Mouse (Mus musculus) heart, embryonic 16.5 days (tissue): ENCODE measurements around the gene Tor1b. TPM values are rescaled to one million over a fixed set of nuclear protein-coding genes. Genes with fewer than 3 reads are reported as not detected.
A peak's percentile ranks its signal among the peaks of the same experiment; 100 is the strongest.

Experiments
- ATAC-seq: fragments of 200-750 bp; cut with Nextera tagmentation; replicated peaks from 2 replicates; pipeline ENCODE4 v1.8.0; 2017; ENCODE audit warnings: moderate number of reproducible peaks; ENCODE audit not compliant: insufficient read depth, low FRiP score; ENCODE audit errors: extremely low read depth
- H3K27ac ChIP-seq: fragments of 300-500 bp; sonication (generic); 2 replicates; pipeline ENCODE4 v1.5.1; 2014; ENCODE audit warnings: mild to moderate bottlenecking, low read length, control low read depth, moderate library complexity
- H3K27me3 ChIP-seq: fragments of 300-500 bp; sonication (generic); 2 replicates; pipeline ENCODE4 v1.6.1; 2014; ENCODE audit warnings: low read length, mixed read lengths; ENCODE audit not compliant: control insufficient read depth, insufficient read depth
- H3K36me3 ChIP-seq: fragments of 300-500 bp; sonication (generic); 2 replicates; pipeline ENCODE4 v1.6.1; 2014; ENCODE audit not compliant: control insufficient read depth, insufficient read depth
- H3K4me1 ChIP-seq: fragments of 300-500 bp; sonication (generic); 2 replicates; pipeline ENCODE4 v1.6.1; 2014; ENCODE audit warnings: low read length, mixed read lengths; ENCODE audit not compliant: control insufficient read depth, insufficient read depth
- H3K4me2 ChIP-seq: fragments of 300-500 bp; sonication (generic); 2 replicates; pipeline ENCODE4 v1.6.1; 2014; ENCODE audit warnings: low read depth, mild to moderate bottlenecking, control low read depth, low read length
- H3K4me3 ChIP-seq: fragments of 300-500 bp; sonication (generic); 2 replicates; pipeline ENCODE4 v1.5.1; 2014; ENCODE audit warnings: mild to moderate bottlenecking, control low read depth, low read length
- H3K9ac ChIP-seq: fragments of 300-500 bp; sonication (generic); 2 replicates; pipeline ENCODE4 v1.6.1; 2014; ENCODE audit warnings: low read length, control low read depth
- H3K9me3 ChIP-seq: fragments of 300-500 bp; sonication (generic); replicated peaks from 2 replicates; pipeline ENCODE4 v1.6.1; 2016; ENCODE audit warnings: low read length; ENCODE audit not compliant: control insufficient read depth
- WGBS: fragments of 180-500 bp; shearing (Covaris S2); extraction: QIAGEN DNeasy Blood & Tissue Kit; methylation state at CpG from one replicate; pipeline ENCODE4 v1.1.7; 2014; 5-methylcytosine and 5-hydroxymethylcytosine counted together
- polyA plus RNA-seq: library from polyadenylated mRNA; unstranded; fragments of >200 nt; fragmentation: Nextera tagmentation; extraction: Ambion mirVana; gene quantifications from 2 replicates; pipeline ENCODE4 v1.2.1, GENCODE M21; 2015

Gene Tor1b
- polyA plus RNA-seq, 1 experiment from 2014 or later = 26.3 TPM

DNA sequence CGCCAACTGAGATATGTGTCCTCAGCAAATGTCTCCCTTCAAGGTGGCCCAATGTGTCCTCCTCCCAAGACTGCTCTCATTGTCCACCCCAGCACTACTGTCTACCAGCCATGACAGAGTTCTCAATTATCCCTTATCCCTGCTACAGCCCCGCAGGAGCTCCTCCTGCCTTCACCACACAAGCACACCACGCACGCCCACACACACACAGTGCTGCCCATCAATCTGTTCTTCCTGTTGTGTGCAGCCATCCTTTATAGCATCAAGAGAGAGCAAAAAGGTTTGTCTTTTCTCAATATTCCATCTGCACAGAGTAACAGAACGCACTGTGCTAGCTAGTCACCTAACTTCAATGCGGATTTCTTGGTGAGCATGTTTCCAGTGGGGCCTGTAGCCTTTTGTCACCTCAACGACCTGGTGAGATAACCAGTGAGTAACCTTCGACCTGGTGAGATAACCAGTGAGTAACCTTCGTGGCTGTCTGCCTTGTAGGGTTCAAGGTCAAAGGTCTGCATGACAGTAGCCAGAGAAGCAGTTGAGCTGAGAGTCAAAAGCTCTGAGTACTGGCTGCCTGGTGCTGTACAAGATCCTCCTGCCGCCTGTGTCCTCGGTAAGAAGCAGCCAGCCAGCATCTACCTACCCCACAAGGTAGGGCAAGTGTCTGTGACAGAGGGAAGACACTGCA, 10.0 kb downstream of the Tor1b start:
- no peak overlapping the region for H3K9ac ChIP-seq
- no peak for ATAC-seq
- H3K4me3 ChIP-seq = no peak overlapping the region
- WGBS = 67% methylated on average over 11 of the region's 11 CpGs
- no peaks in the 10 kb centered on the region for H3K9me3 ChIP-seq
- peaks cover 60% of the 10 kb centered on the region for H3K36me3 ChIP-seq
- peaks cover 11% of the 10 kb centered on the region for H3K4me1 ChIP-seq
- H3K27me3 ChIP-seq = no peaks in the 10 kb centered on the region
- no peak overlapping the region for H3K27ac ChIP-seq
- no peak overlapping the region for H3K4me2 ChIP-seq

DNA sequence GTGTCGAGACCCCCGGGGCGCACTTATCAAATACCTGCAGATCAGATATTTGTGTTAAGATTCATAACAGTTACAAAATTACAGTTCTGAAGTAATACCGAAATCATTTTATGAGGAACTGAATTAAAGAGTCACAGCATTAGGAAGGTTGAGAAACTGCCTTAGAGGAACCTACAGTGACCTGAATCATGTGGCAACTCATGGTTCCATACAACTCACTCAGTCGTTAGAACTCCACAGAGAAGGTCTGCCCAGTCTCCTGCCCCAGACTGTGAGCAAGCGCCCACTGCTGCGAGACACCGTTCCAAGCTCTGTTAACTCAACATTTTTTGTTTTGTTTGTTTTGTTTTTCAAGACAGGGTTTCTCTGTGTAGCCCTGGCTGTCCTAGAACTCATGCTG, 12.9 kb downstream of the Tor1b start:
- no peak for ATAC-seq
- peaks cover 11% of the 10 kb centered on the region for H3K4me1 ChIP-seq
- H3K4me3 ChIP-seq = no peak overlapping the region
- H3K9ac ChIP-seq = no peak overlapping the region
- 91% methylated on average over 8 of the region's 8 CpGs for WGBS
- H3K36me3 ChIP-seq = peaks cover 35% of the 10 kb centered on the region
- H3K9me3 ChIP-seq = no peaks in the 10 kb centered on the region
- no peaks in the 10 kb centered on the region for H3K27me3 ChIP-seq
- no peak overlapping the region for H3K4me2 ChIP-seq
- no peak overlapping the region for H3K27ac ChIP-seq

DNA sequence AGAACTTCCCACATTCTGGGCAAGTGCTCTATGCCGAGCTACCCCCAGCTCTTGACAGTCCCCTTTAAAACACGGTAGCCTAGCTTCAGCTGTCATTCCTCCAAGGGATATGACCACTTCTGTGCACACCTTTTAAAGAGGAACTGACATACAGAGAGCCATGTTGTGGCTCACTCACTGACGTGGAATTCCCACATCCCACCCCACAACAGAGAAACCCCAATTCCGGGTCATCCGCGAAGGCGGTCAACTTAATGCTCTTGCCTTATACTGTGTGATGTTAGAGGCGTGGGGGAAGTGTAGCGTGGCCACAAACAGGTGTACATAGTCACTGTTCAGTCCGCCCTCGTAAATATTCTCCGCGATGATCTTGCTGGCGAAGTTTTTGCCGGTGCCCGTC, 14.1 kb downstream of the Tor1b start:
- ATAC-seq = no peak

DNA sequence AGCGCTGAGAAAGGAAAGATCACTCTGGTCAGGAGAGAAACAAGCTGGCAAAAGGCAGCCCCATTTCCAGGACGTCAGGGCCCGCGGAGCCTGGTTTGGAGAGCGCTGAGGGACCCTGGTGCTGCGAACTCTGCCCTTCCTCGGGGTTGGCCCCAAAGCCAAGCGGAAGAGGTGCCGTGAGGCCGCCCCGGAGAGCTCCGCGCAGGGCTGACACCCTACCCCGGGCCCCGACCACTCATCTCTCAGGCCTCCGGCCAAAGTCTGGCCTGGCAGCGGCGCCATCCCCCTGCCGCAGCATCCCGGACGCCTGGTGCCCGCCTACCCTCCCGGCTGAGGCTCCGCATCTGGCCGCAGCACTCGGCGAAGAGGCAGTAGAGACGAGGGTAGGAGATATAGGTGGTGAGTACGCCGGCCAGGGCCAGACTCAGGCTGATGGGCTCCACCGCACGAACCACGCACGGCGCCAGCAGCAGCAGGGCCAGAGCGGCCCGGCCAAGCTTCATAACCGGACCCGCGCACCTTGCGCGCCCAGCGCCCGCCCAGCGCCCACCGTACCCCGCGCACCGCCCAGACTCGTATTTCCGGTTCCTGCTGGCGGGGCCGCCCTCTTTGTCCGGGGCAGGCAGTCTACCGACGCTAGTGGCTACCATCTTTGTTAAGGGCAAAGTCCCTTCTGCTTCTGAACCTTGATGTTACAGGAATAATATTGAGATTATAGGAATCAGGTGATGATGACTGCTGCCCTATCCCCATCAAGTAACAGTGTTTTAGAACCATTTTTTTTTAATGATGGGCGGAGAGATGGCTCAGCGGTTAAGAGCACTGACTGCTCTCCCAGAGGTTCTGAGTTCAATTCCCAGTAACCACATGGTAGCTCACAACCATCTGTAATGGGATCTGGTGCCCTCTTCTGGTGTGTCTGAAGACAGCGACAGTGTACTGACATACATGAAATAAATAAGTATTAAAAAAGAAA, 14.9 kb downstream of the Tor1b start, which contains the start of gene Tor1a:
Tor1a (minus strand) TSS at position 582 of the 976 bp plus-strand sequence.
- H3K4me1 ChIP-seq = peaks cover 11% of the 10 kb centered on the region
- 2% methylated on average over 59 of the region's 59 CpGs for WGBS
- no peaks in the 10 kb centered on the region for H3K27me3 ChIP-seq
- no peaks in the 10 kb centered on the region for H3K9me3 ChIP-seq
- peak; percentile 96 for ATAC-seq
- peak within 1 kb of the TSS; percentile 99 for H3K4me2 ChIP-seq
- peak within 1 kb of the TSS; percentile 88 for H3K4me3 ChIP-seq
- H3K9ac ChIP-seq = peak within 1 kb of the TSS; percentile 94
- H3K36me3 ChIP-seq = peaks cover 18% of the 10 kb centered on the region
- H3K27ac ChIP-seq = peak within 1 kb of the TSS; percentile 71

More for the DNA sequence above, 14.1 kb downstream of the Tor1b start:
- no peak overlapping the region for H3K27ac ChIP-seq
- peak overlapping the region; percentile 99 for H3K4me2 ChIP-seq
- peaks cover 11% of the 10 kb centered on the region for H3K4me1 ChIP-seq
- WGBS = 15% methylated on average over 16 of the region's 16 CpGs
- H3K9me3 ChIP-seq = no peaks in the 10 kb centered on the region
- peaks cover 24% of the 10 kb centered on the region for H3K36me3 ChIP-seq
- peak overlapping the region; percentile 94 for H3K9ac ChIP-seq
- H3K27me3 ChIP-seq = no peaks in the 10 kb centered on the region
- H3K4me3 ChIP-seq = peak overlapping the region; percentile 88

DNA sequence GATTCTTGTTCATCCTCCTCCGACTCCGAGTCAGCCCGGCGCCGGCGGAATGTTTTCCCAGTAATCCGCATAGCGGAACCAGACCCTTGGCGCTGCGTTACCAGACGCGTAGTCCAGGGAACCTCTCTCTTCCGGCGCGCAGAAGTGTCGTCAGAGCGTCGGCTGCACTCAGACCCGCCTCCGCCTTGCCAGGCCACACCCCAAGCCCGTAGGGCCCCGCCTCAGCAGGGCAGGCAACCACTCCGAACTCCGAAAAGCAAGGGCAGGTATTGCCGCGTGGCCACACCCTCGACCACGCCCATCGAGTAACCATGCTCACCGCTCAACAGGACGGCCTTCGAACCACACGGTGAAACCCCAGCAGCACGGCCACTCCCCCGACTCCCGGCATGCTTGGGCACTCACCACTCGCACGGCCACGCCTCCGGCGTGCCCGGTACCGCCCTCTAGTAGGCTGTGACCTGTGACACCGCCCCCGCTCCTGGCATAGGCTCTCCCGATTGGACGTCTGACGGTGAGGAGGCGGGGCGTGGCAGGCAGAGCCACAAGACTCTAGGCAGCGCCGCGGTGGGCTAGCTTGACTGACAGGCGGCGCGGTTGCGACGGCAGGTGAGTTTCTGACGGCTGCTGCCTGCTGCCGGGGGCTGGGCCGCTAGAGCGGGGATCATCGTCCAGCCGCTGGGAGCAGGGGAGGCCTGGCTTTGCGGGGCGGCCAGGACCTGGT, 29.2 kb downstream of the Tor1b start, which contains the start of the genes BC005624 and Usp20:
BC005624 (minus strand) TSS at position 412 of the 724 bp plus-strand sequence.
Usp20 (plus strand) TSS at position 490 of the 724 bp plus-strand sequence.
- peaks cover 11% of the 10 kb centered on the region for H3K36me3 ChIP-seq
- H3K9me3 ChIP-seq = no peaks in the 10 kb centered on the region
- peaks cover 18% of the 10 kb centered on the region for H3K4me1 ChIP-seq
- ATAC-seq = peak; percentile 98
- no peaks in the 10 kb centered on the region for H3K27me3 ChIP-seq
- peak within 1 kb of the TSS; percentile 78 for H3K9ac ChIP-seq
- under 1% methylated on average over 64 of the region's 66 CpGs for WGBS
- peak within 1 kb of the TSS; percentile 77 for H3K4me2 ChIP-seq
- peak within 1 kb of the TSS; percentile 89 for H3K4me3 ChIP-seq
- H3K27ac ChIP-seq = peak within 1 kb of the TSS; percentile 67

DNA sequence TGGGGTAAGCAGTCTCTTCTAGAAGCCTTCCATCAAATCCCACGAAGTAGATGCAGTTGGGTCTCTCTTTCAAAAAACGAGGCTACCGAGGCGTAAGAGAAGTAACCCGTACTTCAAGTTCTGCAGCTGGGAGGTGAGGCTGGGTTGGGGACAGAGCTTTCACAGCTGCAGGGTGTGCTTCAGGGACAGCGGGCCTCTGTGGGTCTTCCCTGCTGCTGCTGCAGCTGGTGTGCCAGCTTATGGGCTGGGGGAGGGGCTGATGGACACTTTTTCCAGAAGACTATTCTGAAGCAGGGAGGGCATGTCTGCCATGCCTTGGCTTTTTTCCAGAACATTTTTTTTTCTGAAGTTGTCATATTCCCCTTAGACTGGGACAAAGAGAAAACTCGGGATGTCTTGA, 30.3 kb downstream of the Tor1b start:
- H3K9me3 ChIP-seq = no peaks in the 10 kb centered on the region
- H3K4me2 ChIP-seq = peak overlapping the region; percentile 73
- H3K4me1 ChIP-seq = peaks cover 25% of the 10 kb centered on the region
- H3K4me3 ChIP-seq = peak overlapping the region; percentile 89
- H3K27me3 ChIP-seq = no peaks in the 10 kb centered on the region
- peaks cover 11% of the 10 kb centered on the region for H3K36me3 ChIP-seq
- H3K9ac ChIP-seq = peak overlapping the region; percentile 78; the same call in 1 of the 2 replicates
- no peak overlapping the region; the same call in 1 of the 2 replicates for H3K27ac ChIP-seq
- 51% methylated on average over 7 of the region's 7 CpGs for WGBS
- no peak for ATAC-seq

DNA sequence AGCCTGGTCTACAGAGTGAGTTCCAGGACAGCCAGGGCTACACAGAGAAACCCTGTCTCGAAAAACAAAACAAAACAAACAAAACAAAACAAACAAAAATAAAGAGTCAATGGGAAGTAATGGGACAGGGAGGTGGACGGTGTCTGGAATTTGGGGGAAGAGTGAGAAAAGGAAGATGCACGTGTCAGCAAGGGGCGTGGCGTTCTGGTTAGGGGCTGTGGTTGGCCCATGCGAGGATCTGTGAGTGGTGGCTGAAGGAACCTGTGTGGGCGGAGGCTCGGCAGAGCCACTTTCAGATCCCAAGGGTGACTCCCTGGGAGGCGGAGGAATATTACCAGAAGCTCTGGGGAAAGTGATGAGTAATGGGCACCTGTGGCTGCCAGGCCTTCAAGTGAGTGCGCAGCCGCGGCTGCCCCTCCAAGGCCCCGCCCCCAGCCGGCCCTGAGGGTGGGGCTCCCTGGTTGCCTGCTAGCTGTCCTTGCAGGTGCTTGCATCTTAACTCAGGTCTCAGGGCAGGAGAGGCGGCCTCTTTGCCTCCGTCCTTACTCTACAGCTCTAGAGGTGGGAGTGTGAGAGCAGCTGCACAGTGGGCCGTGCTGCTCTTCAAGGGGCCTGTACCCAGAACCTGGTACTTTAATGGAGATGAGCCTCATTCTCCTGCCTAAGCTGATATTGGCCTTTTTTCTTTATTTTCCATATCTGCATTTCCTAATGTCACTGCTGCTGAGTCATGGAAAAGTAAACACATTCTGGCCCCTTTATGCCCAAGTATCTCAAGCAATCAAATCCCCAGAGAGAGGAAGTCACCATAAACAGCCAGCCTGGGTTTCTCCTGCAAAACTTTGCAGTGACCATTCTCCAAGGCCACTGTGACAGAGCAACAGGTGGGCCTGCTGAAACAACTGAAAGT, 32.6 kb downstream of the Tor1b start:
- no peak for ATAC-seq
- H3K27me3 ChIP-seq = no peaks in the 10 kb centered on the region
- no peak overlapping the region for H3K4me3 ChIP-seq
- no peaks in the 10 kb centered on the region for H3K36me3 ChIP-seq
- peaks cover 25% of the 10 kb centered on the region for H3K4me1 ChIP-seq
- H3K9me3 ChIP-seq = no peaks in the 10 kb centered on the region
- peak overlapping the region; percentile 22; the same call in 1 of the 2 replicates for H3K4me2 ChIP-seq
- H3K9ac ChIP-seq = peak overlapping the region; percentile 43; the same call in 1 of the 2 replicates
- H3K27ac ChIP-seq = no peak overlapping the region
- 28% methylated on average over 17 of the region's 17 CpGs for WGBS

DNA sequence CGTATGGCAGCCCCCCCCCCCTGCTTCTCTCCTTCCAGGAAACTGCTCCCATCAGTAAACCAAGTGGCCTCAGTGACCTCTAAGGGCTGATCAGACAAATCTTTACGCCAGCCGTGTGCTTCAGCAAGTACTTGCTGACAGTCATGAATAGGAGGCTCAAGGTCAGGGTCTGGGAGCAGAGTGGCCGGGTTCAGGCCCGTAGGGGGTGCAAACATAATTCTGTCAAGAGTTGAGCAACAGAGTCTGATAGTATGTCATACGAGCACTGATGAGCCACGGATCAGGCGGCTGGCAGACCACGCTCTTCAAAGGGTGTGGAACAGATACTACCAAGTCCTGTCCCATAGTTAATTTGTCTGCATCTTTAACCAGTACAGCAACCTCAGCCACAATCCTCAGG, 37.5 kb downstream of the Tor1b start:
- Histone ChIP-seq H3K9ac (no peak overlapping the region), H3K4me1 (peaks cover 17% of the 10 kb centered on the region), H3K4me3 (no peak overlapping the region), H3K27ac (no peak overlapping the region), H3K27me3 (no peaks in the 10 kb centered on the region), H3K4me2 (no peak overlapping the region), H3K9me3 (no peaks in the 10 kb centered on the region), H3K36me3 (no peaks in the 10 kb centered on the region)
- 71% methylated on average over 9 of the region's 9 CpGs for WGBS
- ATAC-seq = no peak
